Mouse (Mus musculus) lung, postnatal 14 days (tissue): ENCODE measurements around the gene Smarce1.
"Not testable (repeated sequence)": the region's sequence is repeated elsewhere in the genome, so short reads cannot be mapped to it uniquely, and the experiment has no call there.

Experiments
- DNase-seq: peaks from one replicate; pipeline ENCODE4 v3.0.0; 2021

The Smarce1 gene

GRCm38 (mm10) chr11:99230261-99231048 is at the start of gene Smarce1:
TSS of gene Smarce1 (minus strand) at chr11:99231017.
- DNase-seq: peak; percentile 81

GRCm38 (mm10) chr11:99279986-99280385 is 49.2 kb upstream of the Smarce1 start:
- no peak for DNase-seq

- DNase-seq: no peak
These were observed 46.0 kb upstream of the Smarce1 start for GRCm38 (mm10) chr11:99276786-99277185.

DNA sequence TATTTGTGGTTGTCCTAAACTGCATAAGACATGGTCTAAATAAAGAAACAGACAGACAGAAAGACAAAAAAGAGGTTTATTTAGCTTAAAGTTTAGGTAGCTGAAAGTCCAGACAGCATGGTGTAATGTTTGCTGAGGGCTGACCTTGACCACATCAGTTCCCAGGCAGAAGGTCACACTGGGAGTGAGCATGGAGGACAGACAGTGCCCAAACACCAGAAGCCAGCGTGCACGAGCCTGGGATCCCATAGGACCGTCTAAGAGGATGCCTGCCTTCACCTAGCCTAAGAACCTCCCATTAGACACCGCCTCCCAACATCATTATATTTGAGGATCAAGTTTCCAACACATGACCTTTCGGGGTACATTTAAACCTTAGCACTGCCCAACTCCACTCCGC is 44.8 kb upstream of the Smarce1 start:
- no peak for DNase-seq

GRCm38 (mm10) chr11:99272721-99273120 is 41.9 kb upstream of the Smarce1 start:
- no peak for DNase-seq

GRCm38 (mm10) chr11:99269192-99269591 is 38.4 kb upstream of the Smarce1 start:
- DNase-seq: no peak

DNA sequence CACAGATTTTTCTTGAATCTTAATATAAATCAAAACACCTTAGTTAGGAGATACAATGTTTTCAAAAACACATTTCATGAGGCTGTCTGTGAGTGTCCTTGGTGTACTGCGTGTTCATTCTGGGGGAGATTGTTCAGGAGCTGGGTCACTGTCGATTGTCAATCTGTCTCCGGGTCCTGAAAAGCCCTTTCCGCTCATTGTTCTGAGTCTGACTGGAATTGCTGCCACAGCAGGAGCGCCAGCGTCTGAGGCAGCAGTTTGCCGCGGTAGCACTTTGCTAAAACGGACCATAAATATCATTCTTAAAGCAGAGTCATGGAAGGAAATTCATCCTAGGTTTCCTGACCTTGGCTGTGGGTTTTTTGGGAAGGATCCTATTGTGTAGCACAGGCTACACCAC is 35.0 kb upstream of the Smarce1 start:
- no peak for DNase-seq

DNA sequence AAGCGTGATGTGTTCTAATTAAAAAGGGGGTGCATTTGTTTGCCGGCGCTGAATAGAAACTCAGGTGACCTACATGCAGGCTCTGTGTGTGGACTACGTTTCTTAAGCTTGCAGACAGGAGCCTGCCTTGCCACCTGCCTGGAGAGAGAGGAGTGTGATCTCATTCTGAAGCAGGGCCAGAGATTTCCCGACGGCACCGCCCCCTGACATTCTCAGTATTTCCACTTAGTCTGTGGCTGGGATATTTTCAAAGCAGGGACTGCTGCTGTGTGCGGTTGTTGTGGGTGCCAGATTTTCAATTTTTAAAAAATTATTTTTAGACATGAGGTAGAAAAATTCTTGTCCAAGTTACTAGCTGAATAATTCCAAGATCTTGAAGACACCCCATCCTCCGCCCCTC is 34.4 kb upstream of the Smarce1 start:
- DNase-seq: no peak

GRCm38 (mm10) chr11:99256213-99256612 is 25.4 kb upstream of the Smarce1 start:
- DNase-seq: no peak

GRCm38 (mm10) chr11:99255316-99255715 is 24.5 kb upstream of the Smarce1 start:
- DNase-seq: no peak

DNA sequence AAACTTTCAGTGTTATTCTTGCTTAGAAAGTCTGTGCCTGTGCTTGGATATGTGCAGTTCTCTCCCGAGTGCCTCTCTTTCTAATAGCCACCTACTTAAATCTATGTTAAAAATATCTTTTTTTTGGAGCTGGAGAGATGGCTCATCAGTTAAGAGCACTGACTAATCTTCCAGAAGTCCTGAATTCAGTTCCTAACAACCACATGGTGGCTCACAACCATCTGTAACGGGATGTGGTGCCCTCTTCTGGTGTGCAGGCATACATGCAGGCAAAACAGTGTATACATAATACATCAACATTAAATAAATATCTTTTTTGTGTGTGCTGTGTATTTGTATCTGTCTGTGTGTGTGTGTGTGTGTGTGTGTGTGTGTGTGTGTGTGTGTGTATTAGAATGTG is 23.1 kb upstream of the Smarce1 start:
- DNase-seq: no peak

DNA sequence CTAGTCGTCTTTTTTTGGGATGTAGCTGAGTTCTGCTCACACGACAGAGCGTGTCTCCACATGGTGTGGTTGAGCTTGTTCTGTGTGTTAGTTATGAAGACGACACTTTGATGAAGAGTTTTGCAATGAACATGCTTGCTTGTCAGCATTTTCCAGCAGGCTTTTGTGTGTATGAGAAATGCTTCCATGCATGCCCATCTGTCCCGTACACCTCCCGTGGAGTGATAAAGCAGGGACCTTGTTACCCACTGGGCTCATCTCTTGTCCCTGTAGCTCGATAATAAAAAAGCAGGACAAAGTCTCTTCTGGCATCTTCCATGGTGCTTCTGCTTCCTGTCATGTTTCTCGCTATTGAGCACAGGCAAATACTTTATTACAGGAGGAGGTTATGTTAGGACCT is 21.9 kb upstream of the Smarce1 start:
- no peak for DNase-seq

DNA sequence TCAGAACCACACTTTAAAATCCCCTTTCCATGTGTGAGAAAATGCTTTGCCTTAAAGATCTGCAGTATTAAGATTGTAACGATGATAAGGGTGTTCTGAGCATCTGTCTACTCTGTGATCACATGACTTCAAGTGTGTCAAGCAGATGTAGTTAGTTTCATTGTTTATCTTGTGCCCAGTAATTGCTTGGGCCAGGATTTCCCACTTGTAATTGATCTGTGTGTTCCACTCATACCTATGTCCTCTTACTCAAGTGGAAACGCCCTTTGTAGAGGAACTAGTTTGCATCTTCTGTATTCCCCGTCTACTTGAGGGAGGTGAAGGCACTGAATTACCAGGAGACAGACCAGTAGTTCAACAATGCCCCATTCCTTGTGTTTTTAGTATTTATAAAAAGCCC is 19.8 kb upstream of the Smarce1 start:
- no peak for DNase-seq

- DNase-seq: no peak
These were observed 19.4 kb upstream of the Smarce1 start for GRCm38 (mm10) chr11:99250241-99250640.

- DNase-seq: peak; percentile 22
These were observed 18.3 kb upstream of the Smarce1 start for GRCm38 (mm10) chr11:99249115-99249514.

DNA sequence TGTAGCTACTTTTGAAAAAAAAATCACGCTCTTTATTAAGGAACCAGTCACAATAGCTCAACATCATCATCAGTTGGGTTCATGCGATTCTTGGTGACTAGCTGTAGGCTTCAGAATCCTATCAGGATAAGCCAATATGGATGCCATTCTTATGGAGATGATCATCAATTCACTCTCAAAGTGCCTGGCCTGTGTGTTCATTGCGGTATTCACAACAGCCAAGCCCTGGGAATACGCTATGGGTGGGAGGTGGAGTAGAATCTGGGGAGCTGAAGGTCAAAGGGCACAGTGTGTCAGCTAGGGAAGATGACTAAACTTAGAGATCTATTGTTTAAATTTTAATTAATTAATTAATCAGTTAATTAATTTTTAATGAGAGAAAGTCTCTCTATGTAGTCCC is 17.1 kb upstream of the Smarce1 start:
- no peak for DNase-seq

DNA sequence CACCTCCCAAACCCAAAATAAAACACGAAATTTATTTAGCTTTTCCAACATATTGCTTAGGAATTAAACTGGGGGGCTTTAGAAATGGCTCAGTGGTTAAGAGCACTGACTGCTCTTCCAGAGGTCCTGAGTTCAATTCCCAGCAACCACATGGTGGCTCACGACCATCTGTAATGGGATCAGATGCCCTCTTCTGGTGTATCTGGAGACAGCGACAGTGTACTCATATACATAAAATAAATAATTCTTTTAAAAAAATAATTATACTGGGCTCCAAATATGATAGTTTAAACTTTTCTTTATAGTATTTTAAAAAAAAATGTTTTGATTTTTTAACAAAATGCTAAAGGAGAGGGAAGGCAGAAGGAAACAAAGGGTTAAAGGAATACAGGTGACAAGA is 13.7 kb upstream of the Smarce1 start:
- DNase-seq: not testable (repeated sequence)

DNA sequence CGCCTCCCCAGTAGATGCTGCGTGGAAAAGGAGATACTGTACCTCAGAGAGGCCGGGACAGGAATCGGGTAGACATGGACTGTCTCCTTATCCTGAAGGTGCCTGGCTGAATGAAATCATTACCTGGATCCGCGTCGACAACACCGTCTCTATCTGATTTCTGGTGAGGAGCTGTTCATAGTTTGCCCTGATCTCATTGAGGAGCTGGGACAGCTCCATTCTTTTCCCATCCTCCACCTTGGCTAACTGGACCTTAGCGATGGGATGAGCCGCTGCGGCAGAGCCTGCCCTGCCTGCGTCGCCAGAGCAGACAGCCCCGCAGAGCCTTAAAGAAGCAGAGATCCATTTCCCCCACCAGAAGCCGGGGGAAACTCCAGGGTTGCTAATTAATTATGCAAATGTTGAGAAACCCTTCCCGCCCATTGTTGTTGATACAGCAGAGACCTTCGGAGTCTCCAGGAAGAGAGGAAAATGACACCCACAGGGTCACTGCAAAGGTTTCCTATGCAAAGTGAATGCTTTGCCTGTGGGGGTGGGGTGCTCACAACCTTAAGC is 13.1 kb upstream of the Smarce1 start, which contains the start of gene Krt222:
Gene Krt222 (minus strand): TSS at position 266 of the 555 bp plus-strand sequence.
- no peak for DNase-seq

GRCm38 (mm10) chr11:99243200-99243819 is 12.5 kb upstream of the Smarce1 start:
- no peak for DNase-seq

DNA sequence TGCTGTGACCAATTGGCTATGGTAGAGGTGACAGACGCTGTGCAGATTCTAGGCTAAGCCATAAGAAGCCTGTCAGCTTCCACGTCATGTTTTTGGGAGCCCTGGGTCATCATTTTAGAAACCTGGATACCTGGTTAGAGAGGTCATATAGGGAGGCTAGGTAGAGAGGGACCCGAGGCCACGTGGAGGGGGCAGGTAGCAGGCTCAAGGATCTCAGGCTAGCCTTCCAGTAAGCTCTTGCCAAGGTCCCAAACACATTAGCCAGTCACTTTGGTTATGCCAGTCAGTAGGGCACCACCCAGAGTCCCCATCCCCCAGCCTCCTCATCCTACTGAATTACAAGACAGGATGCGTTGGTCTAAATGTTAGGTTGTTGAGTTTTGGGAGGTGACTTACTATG is 11.2 kb upstream of the Smarce1 start:
- DNase-seq: no peak

- DNase-seq: peak; percentile 6
These were observed 7.7 kb upstream of the Smarce1 start for GRCm38 (mm10) chr11:99238468-99238867.

DNA sequence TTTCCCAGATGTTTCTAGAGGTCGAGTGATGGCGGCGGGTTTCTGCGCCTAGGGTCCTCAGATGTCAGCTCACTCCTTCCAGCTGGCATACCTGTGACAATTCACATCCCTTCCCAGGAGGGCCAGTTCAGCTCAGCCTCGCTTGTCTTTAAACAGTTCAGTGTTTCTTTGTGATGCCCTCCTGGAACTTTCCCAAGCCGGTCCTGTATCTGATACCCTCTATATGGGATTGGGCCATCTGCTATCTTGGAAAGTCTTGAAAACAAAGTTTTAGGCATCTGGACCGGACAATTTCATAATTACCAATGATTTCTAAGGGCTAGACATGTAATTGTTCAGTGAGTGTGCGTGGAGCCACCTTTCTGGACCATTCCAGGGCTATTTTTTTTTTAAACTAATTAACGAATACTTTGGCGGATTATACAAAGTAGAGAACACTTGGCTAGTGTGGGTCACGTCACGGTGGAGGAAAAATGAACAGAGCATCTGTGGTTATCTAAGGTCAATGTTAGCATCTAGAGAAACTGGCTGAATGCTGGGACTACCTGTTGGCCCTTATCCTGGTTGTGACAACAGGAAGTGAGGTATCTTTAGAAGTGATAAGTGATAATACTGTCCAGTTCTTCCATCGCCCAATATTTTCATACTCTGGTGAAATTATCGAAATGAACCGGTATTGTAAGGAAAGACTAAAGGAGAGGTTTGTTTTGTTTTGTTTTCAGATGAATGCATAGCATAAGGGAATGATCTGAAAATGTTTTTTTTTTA is 416 bp upstream of the Smarce1 start:
- DNase-seq: no peak

GRCm38 (mm10) chr11:99229641-99230260 is 1.1 kb downstream of the Smarce1 start:
- no peak for DNase-seq
